Mouse (Mus musculus) liver, adult 2 months (tissue): ENCODE results near the gene Pik3ap1. TPM values are rescaled to one million over a fixed set of nuclear protein-coding genes. Genes with fewer than 3 reads are reported as not detected.
A peak's percentile ranks its signal among the peaks of the same experiment; 100 is the strongest.

Experiments
- DNase-seq: peaks from one replicate; pipeline ENCODE4 v3.0.0-alpha.2; 2011; ENCODE audit warnings: low read depth, low spot score; ENCODE audit errors: extremely low read depth
- H3K27ac ChIP-seq: fragments of 200-500 bp; replicated peaks from 2 replicates; pipeline ENCODE4 v1.5.1; 2012; ENCODE audit warnings: low read depth, mild to moderate bottlenecking, control low read depth, inconsistent platforms, low read length; ENCODE audit not compliant: insufficient read depth
- H3K27me3 ChIP-seq: fragments of 200-500 bp; 2 replicates; pipeline ENCODE4 v1.6.1; 2012; ENCODE audit warnings: mild to moderate bottlenecking, moderate library complexity, low read length, inconsistent platforms; ENCODE audit not compliant: control insufficient read depth, insufficient read depth
- H3K36me3 ChIP-seq: fragments of 200-500 bp; 2 replicates; pipeline ENCODE4 v1.6.1; 2012; ENCODE audit warnings: low read length, inconsistent platforms; ENCODE audit not compliant: control insufficient read depth, insufficient read depth
- H3K4me1 ChIP-seq: fragments of 200-500 bp; 2 replicates; pipeline ENCODE4 v1.6.1; 2011; ENCODE audit warnings: low read length; ENCODE audit not compliant: control insufficient read depth, insufficient read depth
- H3K4me3 ChIP-seq: fragments of 200-500 bp; 2 replicates; pipeline ENCODE4 v1.5.1; 2011; ENCODE audit warnings: low read depth, mild to moderate bottlenecking, control low read depth, low read length, moderate library complexity; ENCODE audit not compliant: insufficient read depth
- H3K79me2 ChIP-seq: fragments of 200-500 bp; 2 replicates; pipeline ENCODE4 v1.6.1; 2012; ENCODE audit warnings: inconsistent platforms, mild to moderate bottlenecking, low read length, moderate library complexity; ENCODE audit not compliant: control insufficient read depth, insufficient read depth
- H3K9ac ChIP-seq: fragments of 200-500 bp; 2 replicates; pipeline ENCODE4 v1.6.1; 2012; ENCODE audit warnings: low read depth, mild to moderate bottlenecking, control low read depth, inconsistent platforms, low read length
- CTCF ChIP-seq: fragments of 200-500 bp; IDR thresholded peaks from 2 replicates; pipeline ENCODE4 v1.5.1; 2011; ENCODE audit warnings: low read depth, low read length, control low read depth
- POLR2A ChIP-seq: fragments of 200-500 bp; IDR thresholded peaks from 2 replicates; pipeline ENCODE4 v1.6.1; 2011; ENCODE audit warnings: low read length, control low read depth; ENCODE audit not compliant: insufficient read depth; ENCODE audit errors: extremely low read depth
- WGBS: fragments of 180-500 bp; shearing (Covaris S2); methylation state at CpG from one replicate; pipeline ENCODE4 v1.1.7; 2018; 5-methylcytosine and 5-hydroxymethylcytosine counted together
- polyA plus RNA-seq: library from polyadenylated mRNA; depleted of rRNA; stranded (reverse); fragments of >200 nt; gene quantifications from 2 replicates; pipeline ENCODE4 v1.2.3, GENCODE M21; 2012
- total RNA-seq: library from RNA; depleted of rRNA; stranded (reverse); fragments of >200 nt; gene quantifications from 2 replicates; pipeline ENCODE4 v1.2.3, GENCODE M21; 2014

Gene Pik3ap1
- total and polyA plus RNA-seq, 2 experiments, result 21.7 to 31.9 TPM

- peaks cover 4% of the 10 kb centered on the region for H3K4me1 ChIP-seq
- no peak for DNase-seq
- TF ChIP-seq CTCF, result no peak
- no peak for TF ChIP-seq POLR2A
- WGBS, result 76% methylated on average over 9 of the region's 9 CpGs
- peaks cover 14% of the 10 kb centered on the region for H3K36me3 ChIP-seq
- H3K9ac ChIP-seq, result no peak overlapping the region
- H3K27me3 ChIP-seq, result no peaks in the 10 kb centered on the region
- H3K79me2 ChIP-seq, result no peaks in the 10 kb centered on the region
- H3K27ac ChIP-seq, result no peak overlapping the region
- no peak overlapping the region for H3K4me3 ChIP-seq
Measured at GRCm38 (mm10) chr19:41270151-41270727, 114.7 kb downstream of the Pik3ap1 start.

GRCm38 (mm10) chr19:41266251-41266901 lies 118.5 kb downstream of the Pik3ap1 start:
- no peaks in the 10 kb centered on the region for H3K27me3 ChIP-seq
- peaks cover 5% of the 10 kb centered on the region; the same call in 1 of the 2 replicates for H3K4me1 ChIP-seq
- H3K9ac ChIP-seq, result no peak overlapping the region
- H3K4me3 ChIP-seq, result no peak overlapping the region
- H3K79me2 ChIP-seq, result peaks cover 5% of the 10 kb centered on the region; the same call in 1 of the 2 replicates
- no peak for DNase-seq
- H3K36me3 ChIP-seq, result no peaks in the 10 kb centered on the region
- WGBS, result 61% methylated on average over 8 of the region's 8 CpGs
- TF ChIP-seq CTCF (no peak), POLR2A (no peak)
- no peak overlapping the region for H3K27ac ChIP-seq

- peak overlapping the region; percentile 100 for H3K9ac ChIP-seq
- H3K4me3 ChIP-seq, result peak overlapping the region; percentile 96
- no peaks in the 10 kb centered on the region for H3K27me3 ChIP-seq
- H3K27ac ChIP-seq, result peak overlapping the region; percentile 99
- TF ChIP-seq CTCF (no peak), POLR2A (no peak)
- peaks cover 12% of the 10 kb centered on the region; the same call in 1 of the 2 replicates for H3K79me2 ChIP-seq
- peaks cover 18% of the 10 kb centered on the region for H3K4me1 ChIP-seq
- WGBS, result 8% methylated on average over 13 of the region's 13 CpGs
- H3K36me3 ChIP-seq, result no peaks in the 10 kb centered on the region
- DNase-seq, result peak; percentile 61
Measured at GRCm38 (mm10) chr19:41264331-41264799, 120.5 kb downstream of the Pik3ap1 start.

- H3K27ac ChIP-seq, result peak within 1 kb of the TSS; percentile 99
- WGBS, result 1% methylated on average over 78 of the region's 98 CpGs
- peaks cover 18% of the 10 kb centered on the region; the same call in 1 of the 2 replicates for H3K79me2 ChIP-seq
- peaks cover 20% of the 10 kb centered on the region for H3K4me1 ChIP-seq
- TF ChIP-seq CTCF, result no peak
- TF ChIP-seq POLR2A, result peak; percentile 77
- no peaks in the 10 kb centered on the region for H3K27me3 ChIP-seq
- H3K36me3 ChIP-seq, result no peaks in the 10 kb centered on the region
- H3K9ac ChIP-seq, result peak within 1 kb of the TSS; percentile 100
- peak within 1 kb of the TSS; percentile 96 for H3K4me3 ChIP-seq
- peak; percentile 61 for DNase-seq
Measured at GRCm38 (mm10) chr19:41263630-41264295, 121.1 kb downstream of the Pik3ap1 start, which contains the start of gene Tm9sf3. TSS of gene Tm9sf3 (minus strand) at chr19:41263997.

GRCm38 (mm10) chr19:41262712-41263629 lies 121.9 kb downstream of the Pik3ap1 start:
- Histone ChIP-seq H3K27me3 (no peaks in the 10 kb centered on the region), H3K36me3 (no peaks in the 10 kb centered on the region), H3K4me3 (peak overlapping the region; percentile 96), H3K4me1 (peaks cover 22% of the 10 kb centered on the region), H3K27ac (peak overlapping the region; percentile 81), H3K9ac (peak overlapping the region; percentile 100), H3K79me2 (peaks cover 22% of the 10 kb centered on the region; the same call in 1 of the 2 replicates)
- DNase-seq, result peak; percentile 71
- TF ChIP-seq CTCF (no peak), POLR2A (0 out of 2 replicates have a peak, but pooled peaks have one; percentile 30)
- WGBS, result 2% methylated on average over 51 of the region's 51 CpGs
